Mouse (Mus musculus) Patski (cell line): ENCODE results near the gene Dhrs7b. TPM values are rescaled to one million over a fixed set of nuclear protein-coding genes. Genes with fewer than 3 reads are reported as not detected.
"Not testable (repeated sequence)": the region's sequence is repeated elsewhere in the genome, so short reads cannot be mapped to it uniquely, and the experiment has no call there.

ENCODE experiments used
- ATAC-seq: fragments of 100-300 bp; one replicate; pipeline ENCODE4 v1.8.0; 2021
- CTCF ChIA-PET: fragments of 350-600 bp; sonication (Branson Sonifier 250); formaldehyde crosslinking; loops from one replicate; lab custom pipeline; 2022; ENCODE audit warnings: inconsistent platforms; lab: Charles Lee
- POLR2A ChIA-PET: fragments of 350-600 bp; sonication (Branson Sonifier 250); formaldehyde crosslinking; loops from one replicate; lab custom pipeline; 2022; ENCODE audit warnings: antibody characterized with exemption, inconsistent platforms; lab: Charles Lee
- DNase-seq: peaks from one replicate; pipeline ENCODE4 v3.0.0-alpha.2; 2011; ENCODE audit warnings: low read depth, low spot score
- H3K27me3 ChIP-seq: fragments of 371-371 bp; one replicate; pipeline ENCODE4 v1.5.1; 2021
- CTCF ChIP-seq: fragments of 100-300 bp; IDR thresholded peaks from one replicate; pipeline ENCODE4 v1.5.1; 2021
- in situ Hi-C: fragments of 300-500 bp; cut with MboI; formaldehyde crosslinking; loops from 3 replicates; pipeline ENCODE4 v1.11.1; 2018; ENCODE audit warnings: low pct_unique_long_range_greater_than_20kb, mixed read lengths
- polyA plus RNA-seq: library from polyadenylated mRNA; unstranded; gene quantifications from one replicate; pipeline ENCODE4 v1.2.3, GENCODE M21; 2021

The Dhrs7b gene
- polyA plus RNA-seq, 1 experiment from 2014 or later = 30.8 TPM

DNA sequence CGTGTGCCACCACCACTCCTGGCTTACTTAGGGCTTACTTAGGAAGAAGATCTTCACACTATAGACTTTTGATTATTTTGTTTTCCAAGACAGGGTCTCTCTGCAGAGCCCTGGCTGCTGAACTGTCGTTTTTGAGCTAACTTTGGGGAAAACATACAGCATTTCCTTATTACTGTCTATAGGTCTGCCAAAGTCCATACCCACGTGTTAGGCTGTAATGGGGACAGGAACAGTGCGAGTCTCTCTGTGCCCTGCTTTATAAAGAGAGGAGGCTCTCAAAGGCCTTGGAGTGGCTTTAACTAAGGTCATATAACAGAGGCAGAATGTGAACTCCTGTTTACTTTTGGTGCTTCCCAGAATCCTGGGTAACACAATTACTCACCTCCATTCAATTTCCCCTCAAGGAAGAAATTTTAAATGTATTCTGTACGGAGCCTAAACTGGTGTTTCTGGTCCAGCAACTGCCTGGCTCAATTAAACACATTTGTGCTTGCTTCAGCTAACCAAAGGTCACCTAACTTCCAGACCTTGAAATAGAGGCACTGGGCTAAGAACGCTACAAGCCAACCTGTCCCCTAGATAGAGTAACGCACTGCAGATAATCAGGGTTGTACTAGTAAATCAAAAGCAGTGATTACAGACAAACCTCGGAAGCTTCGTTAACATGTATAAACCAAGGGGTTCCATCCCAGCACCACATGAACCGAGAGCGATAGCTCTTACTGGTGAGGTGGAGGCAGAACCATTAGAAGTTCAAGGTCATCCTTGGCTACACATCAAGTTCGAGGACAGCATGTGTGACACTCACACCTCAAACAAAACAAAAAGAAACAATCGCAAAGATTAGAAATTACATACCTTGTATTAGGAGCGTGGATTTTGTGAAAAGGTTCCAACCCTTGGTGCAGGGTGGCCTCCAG, 20.1 kb upstream of the Dhrs7b start:
- CTCF ChIA-PET = interaction anchor here (0.8 to 1.5 kb wide), 5 partner anchors 9 to 34 kb away, joined by 3 to 8 read pairs (median 4); no protein-coding TSS in a partner anchor
- no peaks in the 10 kb centered on the region for H3K27me3 ChIP-seq
- in situ Hi-C loops = no loop called here
- no peak for TF ChIP-seq CTCF
- ATAC-seq (no peak), DNase-seq (no peak)
- POLR2A ChIA-PET = interaction anchor here (0.8 kb wide), 1 partner anchor 33 kb away, joined by 3 read pairs; the partner anchor contains the start of genes Smcr8 and Top3a

DNA sequence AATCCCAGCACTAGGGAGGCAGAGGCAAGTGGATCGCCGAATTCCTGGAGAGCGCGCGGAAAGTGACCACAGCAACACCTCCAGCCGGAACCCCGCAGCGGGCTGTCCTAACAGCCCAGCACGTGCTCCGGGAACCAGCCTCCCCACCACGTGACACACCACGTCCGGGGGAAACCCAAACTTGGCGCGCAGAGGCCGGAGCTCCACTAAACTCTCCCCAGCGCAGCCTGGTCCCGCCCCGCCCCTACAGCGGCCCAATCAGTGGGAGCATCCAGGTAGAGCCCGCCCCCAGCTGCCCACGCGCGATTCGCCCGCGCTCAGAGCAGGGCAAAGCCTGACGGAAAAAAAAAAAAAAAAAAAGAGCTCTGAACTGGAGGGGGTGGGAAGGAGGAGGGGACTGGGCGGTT, 19.4 kb upstream of the Dhrs7b start:
- DNase-seq (no peak), ATAC-seq (peak; percentile 90)
- in situ Hi-C loops = no loop called here
- no peaks in the 10 kb centered on the region for H3K27me3 ChIP-seq
- POLR2A ChIA-PET = interaction anchor here (0.8 kb wide), 1 partner anchor 34 kb away, joined by 3 read pairs; the partner anchor contains the start of genes Smcr8 and Top3a
- CTCF ChIA-PET = interaction anchor here (0.8 to 1.3 kb wide), 4 partner anchors 10 to 35 kb away, joined by 3 to 4 read pairs (median 4); no protein-coding TSS in a partner anchor
- no peak for TF ChIP-seq CTCF

DNA sequence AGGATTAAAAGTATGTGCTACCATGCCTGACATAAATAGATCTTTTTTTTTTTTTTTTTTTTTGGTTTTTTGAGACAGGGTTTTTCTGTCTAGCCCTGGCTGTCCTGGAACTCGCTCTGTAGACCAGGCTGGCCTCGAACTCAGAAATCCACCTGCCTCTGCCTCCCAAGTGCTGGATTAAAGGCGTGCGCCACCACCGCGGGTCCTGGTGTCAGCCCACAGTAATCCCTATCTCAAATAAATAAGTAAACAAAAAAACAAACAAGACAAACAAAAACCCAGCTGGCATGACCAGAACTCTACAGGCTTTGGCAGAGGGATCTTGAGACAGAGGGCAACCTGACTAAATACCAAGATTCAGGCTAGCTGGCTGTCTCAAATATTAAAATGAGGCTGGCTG, 18.8 kb upstream of the Dhrs7b start, which contains the start of gene Shmt1:
Shmt1 (minus strand) TSS at position 101 of the 400 bp plus-strand sequence.
- in situ Hi-C loops, DNase-seq, ATAC-seq, H3K27me3 ChIP-seq: not testable (repeated sequence)
- POLR2A ChIA-PET = interaction anchor here (0.8 kb wide), 1 partner anchor 34 kb away, joined by 3 read pairs; the partner anchor contains the start of genes Smcr8 and Top3a
- CTCF ChIA-PET = interaction anchor here (0.8 to 1.3 kb wide), 3 partner anchors 16 to 35 kb away, joined by 3 to 4 read pairs (median 4); no protein-coding TSS in a partner anchor

DNA sequence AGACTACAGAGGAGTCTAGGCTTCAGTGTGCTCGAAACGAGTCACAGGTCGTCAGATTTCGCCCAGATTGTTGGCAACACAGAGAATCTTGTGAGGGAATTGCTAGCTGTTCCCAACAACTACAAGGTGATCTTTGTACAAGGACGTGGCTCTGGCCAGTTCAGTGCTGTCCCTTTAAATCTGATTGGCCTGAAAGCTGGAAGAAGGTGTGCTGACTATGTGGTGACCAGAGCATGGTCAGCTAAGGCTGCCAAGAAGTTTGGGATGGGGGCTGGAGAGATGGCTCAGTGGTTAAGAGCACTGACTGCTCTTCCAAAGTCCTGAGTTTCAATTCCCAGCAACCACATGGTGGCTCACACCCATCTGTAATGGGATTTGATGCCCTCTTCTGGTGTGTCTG, 14.0 kb upstream of the Dhrs7b start:
- in situ Hi-C loops = no loop called here
- peaks cover 5% of the 10 kb centered on the region for H3K27me3 ChIP-seq
- POLR2A ChIA-PET = no interaction called here
- no peak for DNase-seq
- ATAC-seq = no peak
- no peak for TF ChIP-seq CTCF
- CTCF ChIA-PET = no interaction called here

DNA sequence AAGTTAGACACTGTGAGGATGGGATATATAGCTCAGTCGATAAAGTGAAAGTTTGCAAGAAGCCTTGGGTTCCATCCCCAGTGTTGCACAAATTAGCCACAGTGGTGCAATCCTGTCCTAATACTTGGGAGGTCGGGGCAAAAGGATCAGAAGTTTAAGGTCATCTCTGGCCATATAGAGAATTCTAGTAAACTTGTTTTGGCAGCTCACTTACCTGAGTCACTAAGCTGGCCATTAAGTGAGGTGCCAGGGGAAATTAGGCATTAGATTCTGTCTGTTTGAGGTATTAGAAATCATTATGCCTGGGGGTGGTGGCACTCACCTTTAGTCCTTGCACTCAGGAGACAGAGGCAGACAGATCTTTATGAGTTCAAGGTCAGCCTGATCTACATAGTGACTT, 6.7 kb upstream of the Dhrs7b start:
- H3K27me3 ChIP-seq = peaks cover 6% of the 10 kb centered on the region
- ChIA-PET CTCF (no interaction called here), POLR2A (no interaction called here)
- no peak for TF ChIP-seq CTCF
- in situ Hi-C loops = no loop called here
- DNase-seq = no peak
- no peak for ATAC-seq

DNA sequence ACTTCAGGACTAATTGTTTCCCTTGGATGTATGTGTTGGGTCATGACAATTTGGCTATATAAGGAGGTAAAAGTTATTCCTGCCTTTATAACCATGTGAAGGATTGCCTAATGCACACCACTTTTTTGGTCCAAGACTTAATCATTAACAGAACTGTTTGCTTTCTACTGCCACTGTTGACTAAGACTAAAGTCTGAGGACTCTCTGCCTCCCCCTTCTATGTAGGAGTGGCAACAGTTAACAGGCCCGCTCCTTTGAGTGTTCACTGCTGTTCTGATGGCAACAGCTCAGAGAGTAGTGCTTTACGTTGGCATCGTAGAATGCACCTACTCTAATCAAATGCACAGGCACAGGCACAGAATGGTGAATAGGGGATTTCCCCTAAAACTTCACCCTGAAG, 5.2 kb upstream of the Dhrs7b start:
- H3K27me3 ChIP-seq = peaks cover 6% of the 10 kb centered on the region
- no peak for ATAC-seq
- TF ChIP-seq CTCF = no peak
- ChIA-PET POLR2A (no interaction called here), CTCF (no interaction called here)
- in situ Hi-C loops = no loop called here
- no peak for DNase-seq

DNA sequence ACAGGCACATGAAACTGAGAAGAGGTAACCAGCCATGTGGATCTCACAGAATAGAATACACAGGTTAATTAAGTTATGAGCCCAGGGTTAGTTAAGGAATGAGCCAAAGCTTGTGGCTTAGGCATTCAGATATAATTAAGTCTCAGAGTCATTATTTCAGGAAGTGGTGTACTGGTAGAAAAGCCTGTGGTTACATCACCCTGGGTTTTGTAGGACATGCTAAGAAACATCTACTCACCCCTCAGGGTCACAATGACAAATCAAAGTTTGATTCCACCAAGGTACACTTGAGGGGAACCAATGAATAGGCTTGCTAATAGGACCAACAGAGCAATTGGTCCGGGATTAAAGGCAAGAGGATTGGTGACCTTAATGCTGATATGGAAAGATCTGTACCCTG, 3.7 kb upstream of the Dhrs7b start:
- no peaks in the 10 kb centered on the region for H3K27me3 ChIP-seq
- TF ChIP-seq CTCF = no peak
- CTCF ChIA-PET = interaction anchor here (0.8 to 2.7 kb wide), 9 partner anchors 16 to 120 kb away, joined by 3 to 11 read pairs (median 3); partner anchors contain the start of genes Shmt1 and Tmem11
- DNase-seq = no peak
- ATAC-seq = no peak
- POLR2A ChIA-PET = interaction anchor here (0.6 to 1.5 kb wide), 2 partner anchors 43 to 99 kb away, joined by 3 read pairs; no protein-coding TSS in a partner anchor
- in situ Hi-C loops = no loop called here

DNA sequence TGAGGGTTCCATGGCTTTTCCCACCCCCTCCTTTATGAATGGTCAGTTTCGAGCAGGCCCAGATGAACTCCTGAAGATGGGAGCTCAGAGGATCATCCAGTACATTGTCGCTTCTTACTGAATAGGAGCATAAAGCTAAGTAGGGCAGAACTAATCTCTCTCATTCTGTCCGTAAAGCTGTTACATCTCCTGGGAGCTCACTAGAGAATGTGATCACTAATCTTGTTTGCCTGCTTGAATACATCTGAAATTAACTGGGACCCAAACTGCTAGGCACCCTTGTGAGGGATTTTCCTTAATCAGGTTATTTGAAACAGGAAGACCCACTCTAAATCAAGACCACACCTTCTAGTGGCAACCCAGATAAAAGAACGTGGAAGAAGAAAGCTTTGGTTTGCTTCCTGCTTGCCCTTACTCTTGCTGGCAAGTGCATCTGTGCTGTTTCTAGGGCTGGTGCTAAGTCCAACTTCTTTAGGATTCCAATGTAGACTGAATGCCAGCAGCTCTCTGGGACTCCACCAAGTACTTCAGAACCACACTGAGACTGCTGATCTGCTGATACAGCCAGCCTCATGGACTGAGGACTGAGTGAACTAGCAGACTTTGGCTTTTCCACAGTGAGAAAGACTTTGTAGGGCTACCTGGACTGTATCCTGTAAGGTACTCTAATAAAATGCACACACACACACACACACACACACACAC, 3.0 kb upstream of the Dhrs7b start:
- no peak for DNase-seq
- no peak for TF ChIP-seq CTCF
- no peak for ATAC-seq
- CTCF ChIA-PET = interaction anchor here (1.0 to 2.7 kb wide), 10 partner anchors 10 to 120 kb away, joined by 3 to 11 read pairs (median 4); partner anchors contain the start of gene Shmt1
- in situ Hi-C loops = no loop called here
- H3K27me3 ChIP-seq = no peaks in the 10 kb centered on the region
- POLR2A ChIA-PET = interaction anchor here (1.5 kb wide), 1 partner anchor 100 kb away, joined by 3 read pairs; no protein-coding TSS in a partner anchor

DNA sequence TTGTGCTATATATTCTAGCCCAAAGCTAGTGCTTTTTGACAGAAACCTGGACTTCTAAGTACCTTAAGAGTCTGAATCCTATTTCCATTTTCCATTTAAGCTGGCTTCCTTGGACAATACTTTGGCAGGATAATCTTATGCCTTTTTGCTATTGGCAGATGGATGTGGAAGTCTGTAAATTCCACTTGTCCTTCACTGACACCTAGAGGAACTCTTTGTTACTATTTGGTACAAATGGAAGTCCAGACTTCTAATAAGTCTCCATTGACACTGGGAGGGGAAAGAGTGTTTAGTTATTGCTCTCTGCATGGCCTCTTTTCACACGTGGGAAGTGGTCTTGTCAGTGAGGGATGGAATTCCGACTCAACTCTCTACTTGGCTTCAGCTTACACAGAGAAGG, 1.5 kb upstream of the Dhrs7b start:
- in situ Hi-C loops = no loop called here
- no peak for DNase-seq
- no peaks in the 10 kb centered on the region for H3K27me3 ChIP-seq
- POLR2A ChIA-PET = no interaction called here
- peak; percentile 36 for TF ChIP-seq CTCF
- CTCF ChIA-PET = interaction anchor here (1.1 to 2.7 kb wide), 6 partner anchors 11 to 130 kb away, joined by 3 to 11 read pairs (median 4); partner anchors contain the start of gene Shmt1
- ATAC-seq = no peak

DNA sequence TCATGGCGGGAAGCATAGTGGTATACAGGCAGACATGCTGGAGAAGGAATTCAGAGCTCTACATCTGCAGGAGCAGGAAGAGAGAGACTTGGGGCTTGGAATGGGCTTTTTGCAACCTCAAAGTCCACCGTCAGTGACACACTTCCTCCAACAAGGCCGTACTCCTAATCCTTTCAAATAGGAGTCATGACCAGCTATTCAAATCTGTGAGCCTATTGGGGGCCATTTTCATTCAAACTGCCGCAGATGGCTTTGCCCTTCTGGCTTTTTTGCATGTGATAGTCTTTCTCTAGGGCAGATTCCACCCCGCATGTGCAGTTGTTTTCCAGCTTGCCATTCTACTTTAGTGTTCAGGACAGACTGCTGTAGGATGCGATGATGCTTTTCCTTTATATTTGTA, 6.5 kb downstream of the Dhrs7b start:
- in situ Hi-C loops = loop anchor here (10.0 kb wide), 1 partner anchor 112 kb away; the partner anchor contains the start of genes Flii and Mief2
- DNase-seq = no peak
- CTCF ChIA-PET = no interaction called here
- no peak for TF ChIP-seq CTCF
- ATAC-seq = no peak
- POLR2A ChIA-PET = interaction anchor here (0.9 kb wide), 1 partner anchor 29 kb away, joined by 3 read pairs; no protein-coding TSS in a partner anchor
- no peaks in the 10 kb centered on the region for H3K27me3 ChIP-seq
